Mouse (Mus musculus): ENCODE results near the gene Map4k4. TPM values are rescaled to one million over a fixed set of nuclear protein-coding genes. Genes with fewer than 3 reads are reported as not detected.

Map4k4 gene
- polyA plus RNA-seq, 1 experiment = 112 TPM

- Histone ChIP-seq H3K4me1 (ENCODE audit: control insufficient read depth, insufficient read depth, low read length) (peaks cover 24% of the 10 kb centered on the region), H3K27ac (ENCODE audit: insufficient read depth, low read length) (0 out of 2 replicates have a peak overlapping the region, but pooled peaks have one; percentile 43), H3K4me3 (ENCODE audit: insufficient read depth, low read length) (no peak overlapping the region)
- TF ChIP-seq CTCF (IDR thresholded peaks at IDR 0.05; ENCODE audit: extremely low read depth, insufficient read depth, low read length) (no peak), POLR2A (IDR thresholded peaks at IDR 0.05; ENCODE audit: extremely low read depth, insufficient read depth, low read length) (no peak)
These were observed 38.7 kb downstream of the Map4k4 start for GRCm38 (mm10) chr1:39939401-39939800.

GRCm38 (mm10) chr1:39940342-39940741 lies 39.6 kb downstream of the Map4k4 start:
- peaks cover 32% of the 10 kb centered on the region for H3K4me1 ChIP-seq (ENCODE audit: control insufficient read depth, insufficient read depth, low read length)
- TF ChIP-seq CTCF (IDR thresholded peaks at IDR 0.05; ENCODE audit: extremely low read depth, insufficient read depth, low read length) (no peak), POLR2A (IDR thresholded peaks at IDR 0.05; ENCODE audit: extremely low read depth, insufficient read depth, low read length) (no peak)
- H3K27ac ChIP-seq (ENCODE audit: insufficient read depth, low read length) = 0 out of 2 replicates have a peak overlapping the region, but pooled peaks have one; percentile 8
- no peak overlapping the region for H3K4me3 ChIP-seq (ENCODE audit: insufficient read depth, low read length)

- peak overlapping the region; percentile 91; the same call in 1 of the 2 replicates for H3K27ac ChIP-seq (ENCODE audit: insufficient read depth, low read length)
- no peak overlapping the region for H3K4me3 ChIP-seq (ENCODE audit: insufficient read depth, low read length)
- H3K4me1 ChIP-seq (ENCODE audit: control insufficient read depth, insufficient read depth, low read length) = peaks cover 35% of the 10 kb centered on the region
- TF ChIP-seq POLR2A (IDR thresholded peaks at IDR 0.05; ENCODE audit: extremely low read depth, insufficient read depth, low read length) = no peak
- no peak for TF ChIP-seq CTCF (IDR thresholded peaks at IDR 0.05; ENCODE audit: extremely low read depth, insufficient read depth, low read length)
These were observed 40.8 kb downstream of the Map4k4 start for GRCm38 (mm10) chr1:39941237-39942179.

GRCm38 (mm10) chr1:39942935-39943334 lies 42.2 kb downstream of the Map4k4 start:
- Histone ChIP-seq H3K4me1 (ENCODE audit: control insufficient read depth, insufficient read depth, low read length) (peaks cover 42% of the 10 kb centered on the region), H3K4me3 (ENCODE audit: insufficient read depth, low read length) (no peak overlapping the region), H3K27ac (ENCODE audit: insufficient read depth, low read length) (peak overlapping the region; percentile 91)
- TF ChIP-seq POLR2A (IDR thresholded peaks at IDR 0.05; ENCODE audit: extremely low read depth, insufficient read depth, low read length) (peak; percentile 45; the same call in 1 of the 2 replicates), CTCF (IDR thresholded peaks at IDR 0.05; ENCODE audit: extremely low read depth, insufficient read depth, low read length) (no peak)

GRCm38 (mm10) chr1:39944306-39944971 lies 43.7 kb downstream of the Map4k4 start:
- Histone ChIP-seq H3K27ac (ENCODE audit: insufficient read depth, low read length) (peak overlapping the region; percentile 32; the same call in 1 of the 2 replicates), H3K4me1 (ENCODE audit: control insufficient read depth, insufficient read depth, low read length) (peaks cover 43% of the 10 kb centered on the region), H3K4me3 (ENCODE audit: insufficient read depth, low read length) (no peak overlapping the region)
- no peak for TF ChIP-seq CTCF (IDR thresholded peaks at IDR 0.05; ENCODE audit: extremely low read depth, insufficient read depth, low read length)
- TF ChIP-seq POLR2A (IDR thresholded peaks at IDR 0.05; ENCODE audit: extremely low read depth, insufficient read depth, low read length) = no peak

- Histone ChIP-seq H3K27ac (ENCODE audit: insufficient read depth, low read length) (peak overlapping the region; percentile 31; the same call in 1 of the 2 replicates), H3K4me1 (ENCODE audit: control insufficient read depth, insufficient read depth, low read length) (peaks cover 42% of the 10 kb centered on the region), H3K4me3 (ENCODE audit: insufficient read depth, low read length) (no peak overlapping the region)
- no peak for TF ChIP-seq CTCF (IDR thresholded peaks at IDR 0.05; ENCODE audit: extremely low read depth, insufficient read depth, low read length)
- TF ChIP-seq POLR2A (IDR thresholded peaks at IDR 0.05; ENCODE audit: extremely low read depth, insufficient read depth, low read length) = no peak
These were observed 44.2 kb downstream of the Map4k4 start for GRCm38 (mm10) chr1:39944972-39945323.

- peaks cover 36% of the 10 kb centered on the region for H3K4me1 ChIP-seq (ENCODE audit: control insufficient read depth, insufficient read depth, low read length)
- TF ChIP-seq CTCF (IDR thresholded peaks at IDR 0.05; ENCODE audit: extremely low read depth, insufficient read depth, low read length) (no peak), POLR2A (IDR thresholded peaks at IDR 0.05; ENCODE audit: extremely low read depth, insufficient read depth, low read length) (no peak)
- H3K27ac ChIP-seq (ENCODE audit: insufficient read depth, low read length) = peak overlapping the region; percentile 17; the same call in 1 of the 2 replicates
These were observed 45.7 kb downstream of the Map4k4 start for GRCm38 (mm10) chr1:39946391-39946790.

GRCm38 (mm10) chr1:39947179-39947578 lies 46.5 kb downstream of the Map4k4 start:
- H3K27ac ChIP-seq (ENCODE audit: insufficient read depth, low read length) = peak overlapping the region; percentile 89
- H3K4me1 ChIP-seq (ENCODE audit: control insufficient read depth, insufficient read depth, low read length) = peaks cover 35% of the 10 kb centered on the region

More at GRCm38 (mm10) chr1:39946391-39946790, 45.7 kb downstream of the Map4k4 start:
- no peak overlapping the region for H3K4me3 ChIP-seq (ENCODE audit: insufficient read depth, low read length)

GRCm38 (mm10) chr1:39947701-39948359 lies 47.1 kb downstream of the Map4k4 start:
- Histone ChIP-seq H3K27ac (ENCODE audit: insufficient read depth, low read length) (peak overlapping the region; percentile 89), H3K4me1 (ENCODE audit: control insufficient read depth, insufficient read depth, low read length) (peaks cover 32% of the 10 kb centered on the region), H3K4me3 (ENCODE audit: insufficient read depth, low read length) (no peak overlapping the region)
- TF ChIP-seq CTCF (IDR thresholded peaks at IDR 0.05; ENCODE audit: extremely low read depth, insufficient read depth, low read length) (no peak), POLR2A (IDR thresholded peaks at IDR 0.05; ENCODE audit: extremely low read depth, insufficient read depth, low read length) (no peak)

More at GRCm38 (mm10) chr1:39947179-39947578, 46.5 kb downstream of the Map4k4 start:
- no peak overlapping the region for H3K4me3 ChIP-seq (ENCODE audit: insufficient read depth, low read length)
- TF ChIP-seq CTCF (IDR thresholded peaks at IDR 0.05; ENCODE audit: extremely low read depth, insufficient read depth, low read length) = no peak
- no peak for TF ChIP-seq POLR2A (IDR thresholded peaks at IDR 0.05; ENCODE audit: extremely low read depth, insufficient read depth, low read length)
